Mouse (Mus musculus) myocyte (in vitro differentiated cells): ENCODE measurements around the gene Man1c1.

Experiments
- MAX ChIP-seq: IDR thresholded peaks from one replicate; pipeline ENCODE4 v1.6.1; 2011; ENCODE audit warnings: low read depth, mild to moderate bottlenecking, control low read depth
- MYOD1 ChIP-seq, 3 experiments: IDR thresholded peaks; one replicate each; pipeline ENCODE4 v1.6.1; 2011; ENCODE audit warnings: control low read depth in 2 of 3, low read depth in 2 of 3, mild to moderate bottlenecking in 2 of 3, moderate library complexity in 1 of 3; ENCODE audit not compliant: insufficient read length in 2 of 3, control insufficient read depth in 1 of 3
- MYOG ChIP-seq, 3 experiments: IDR thresholded peaks; one replicate each; pipeline ENCODE4 v1.6.1; 2011; ENCODE audit warnings: control low read depth in 2 of 3, low read depth in 2 of 3, mild to moderate bottlenecking in 2 of 3; ENCODE audit not compliant: insufficient read length in 2 of 3, control insufficient read depth in 1 of 3, insufficient read depth in 1 of 3
- POLR2A ChIP-seq: IDR thresholded peaks from one replicate; pipeline ENCODE4 v1.6.1; 2011; ENCODE audit warnings: low read depth, mild to moderate bottlenecking, control low read depth, moderate library complexity; ENCODE audit not compliant: insufficient read length
- TCF12 ChIP-seq: IDR thresholded peaks from one replicate; pipeline ENCODE4 v1.6.1; 2011; ENCODE audit warnings: mild to moderate bottlenecking, control low read depth; ENCODE audit not compliant: poor library complexity, insufficient read depth, severe bottlenecking
- TCF3 ChIP-seq: IDR thresholded peaks from one replicate; pipeline ENCODE4 v1.6.1; 2011; ENCODE audit warnings: low read depth, control low read depth; ENCODE audit not compliant: insufficient read length
- USF1 ChIP-seq: IDR thresholded peaks from one replicate; pipeline ENCODE4 v1.6.1; 2011; ENCODE audit warnings: low read depth, mild to moderate bottlenecking, control low read depth, moderate library complexity

GRCm38 (mm10) chr4:134713937-134714336 lies 9.8 kb upstream of the Man1c1 start:
- TF ChIP-seq MAX (no peak), POLR2A (no peak), USF1 (peak; percentile 85), MYOD1 (IDR thresholded peaks at IDR 0.05; ENCODE audit: control insufficient read depth in 1 of 3, insufficient read length in 2 of 3, low read depth in 2 of 3) (no peak), TCF12 (no peak), TCF3 (no peak), MYOG (IDR thresholded peaks at IDR 0.05; ENCODE audit: control insufficient read depth in 1 of 3, insufficient read depth in 1 of 3, insufficient read length in 2 of 3, low read depth in 2 of 3) (peak in 1 of 3 experiments; percentile 25)
